Mouse (Mus musculus): ENCODE measurements around the gene Aass.
"Not testable (repeated sequence)": the region's sequence is repeated elsewhere in the genome, so short reads cannot be mapped to it uniquely, and the experiment has no call there.

Gene Aass

GRCm38 (mm10) chr6:23132573-23133181 lies at the start of gene Aass:
TSS of gene Aass (minus strand) at chr6:23132986.
- DNase-seq (ENCODE audit: extremely low read depth, insufficient read length, low spot score), result no peak

GRCm38 (mm10) chr6:23180096-23180495 lies 47.3 kb upstream of the Aass start:
- no peak for DNase-seq (ENCODE audit: extremely low read depth, insufficient read length, low spot score)

- DNase-seq (ENCODE audit: extremely low read depth, insufficient read length, low spot score), result not testable (repeated sequence)
Measured at GRCm38 (mm10) chr6:23163824-23164223, 31.0 kb upstream of the Aass start.

- not testable (repeated sequence) for DNase-seq (ENCODE audit: extremely low read depth, insufficient read length, low spot score)
Measured at GRCm38 (mm10) chr6:23156357-23156756, 23.6 kb upstream of the Aass start.

GRCm38 (mm10) chr6:23153112-23153511 lies 20.3 kb upstream of the Aass start:
- DNase-seq (ENCODE audit: extremely low read depth, insufficient read length, low spot score), result no peak

GRCm38 (mm10) chr6:23147221-23147620 lies 14.4 kb upstream of the Aass start:
- DNase-seq (ENCODE audit: extremely low read depth, insufficient read length, low spot score), result no peak

- no peak for DNase-seq (ENCODE audit: extremely low read depth, insufficient read length, low spot score)
Measured at GRCm38 (mm10) chr6:23143980-23144379, 11.2 kb upstream of the Aass start.

GRCm38 (mm10) chr6:23131015-23131414 lies 1.8 kb downstream of the Aass start:
- DNase-seq (ENCODE audit: extremely low read depth, insufficient read length, low spot score), result no peak

- DNase-seq (ENCODE audit: extremely low read depth, insufficient read length, low spot score), result no peak
Measured at GRCm38 (mm10) chr6:23129201-23129600, 3.6 kb downstream of the Aass start.

GRCm38 (mm10) chr6:23126706-23127105 lies 6.1 kb downstream of the Aass start:
- DNase-seq (ENCODE audit: extremely low read depth, insufficient read length, low spot score), result no peak

- DNase-seq (ENCODE audit: extremely low read depth, insufficient read length, low spot score), result no peak
Measured at GRCm38 (mm10) chr6:23125831-23126230, 7.0 kb downstream of the Aass start.

- no peak for DNase-seq (ENCODE audit: extremely low read depth, insufficient read length, low spot score)
Measured at GRCm38 (mm10) chr6:23124823-23125222, 8.0 kb downstream of the Aass start.

GRCm38 (mm10) chr6:23122934-23123333 lies 9.9 kb downstream of the Aass start:
- DNase-seq (ENCODE audit: extremely low read depth, insufficient read length, low spot score), result no peak

GRCm38 (mm10) chr6:23114781-23115180 lies 18.0 kb downstream of the Aass start:
- no peak for DNase-seq (ENCODE audit: extremely low read depth, insufficient read length, low spot score)

GRCm38 (mm10) chr6:23107069-23107468 lies 25.7 kb downstream of the Aass start:
- DNase-seq (ENCODE audit: extremely low read depth, insufficient read length, low spot score), result no peak

- DNase-seq (ENCODE audit: extremely low read depth, insufficient read length, low spot score), result no peak
Measured at GRCm38 (mm10) chr6:23106373-23106772, 26.4 kb downstream of the Aass start.

- DNase-seq (ENCODE audit: extremely low read depth, insufficient read length, low spot score), result not testable (repeated sequence)
Measured at GRCm38 (mm10) chr6:23090346-23091055, 42.3 kb downstream of the Aass start.

- not testable (repeated sequence) for DNase-seq (ENCODE audit: extremely low read depth, insufficient read length, low spot score)
Measured at GRCm38 (mm10) chr6:23089292-23089691, 43.5 kb downstream of the Aass start.

- no peak for DNase-seq (ENCODE audit: extremely low read depth, insufficient read length, low spot score)
Measured at GRCm38 (mm10) chr6:23084587-23085421, 48.0 kb downstream of the Aass start.

GRCm38 (mm10) chr6:23079991-23080680 lies 52.6 kb downstream of the Aass start:
- no peak for DNase-seq (ENCODE audit: extremely low read depth, insufficient read length, low spot score)

GRCm38 (mm10) chr6:23078273-23078672 lies 54.5 kb downstream of the Aass start:
- DNase-seq (ENCODE audit: extremely low read depth, insufficient read length, low spot score), result no peak

Data from 3134 (cell line).